Mouse (Mus musculus): ENCODE data around the gene Tex29. TPM values are rescaled to one million over a fixed set of nuclear protein-coding genes. Genes with fewer than 3 reads are reported as not detected.

The Tex29 gene
- polyA plus RNA-seq, 1 experiment = not detected

DNA sequence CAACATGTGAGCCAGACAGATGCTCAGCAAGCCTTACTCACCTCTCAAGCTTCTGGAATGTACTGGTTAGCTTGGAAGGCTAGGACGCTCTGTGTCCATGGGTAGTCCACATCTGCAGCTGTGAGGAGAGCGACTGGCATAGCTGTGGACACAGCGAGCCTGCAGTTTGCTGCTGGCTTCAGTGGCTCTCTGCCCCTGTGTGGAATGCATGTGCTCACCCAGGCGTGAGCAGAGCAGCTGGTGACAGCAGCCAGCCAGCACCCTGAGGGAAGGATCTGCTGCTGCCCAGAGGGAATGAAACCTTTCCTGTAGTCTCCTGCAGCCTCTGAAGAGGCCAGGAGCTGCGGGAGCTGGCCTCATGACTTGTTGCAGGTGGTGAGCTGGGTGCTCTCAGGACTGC lies 19.7 kb upstream of the Tex29 start:
- Histone ChIP-seq H3K27ac (replicated peaks; ENCODE audit: low read depth, low read length) (no peak overlapping the region), H3K4me3 (ENCODE audit: insufficient read depth, low read depth, low read length) (no peak overlapping the region), H3K4me1 (ENCODE audit: control insufficient read depth, insufficient read depth, insufficient read length, low read length) (no peaks in the 10 kb centered on the region; the same call in 1 of the 2 replicates)

DNA sequence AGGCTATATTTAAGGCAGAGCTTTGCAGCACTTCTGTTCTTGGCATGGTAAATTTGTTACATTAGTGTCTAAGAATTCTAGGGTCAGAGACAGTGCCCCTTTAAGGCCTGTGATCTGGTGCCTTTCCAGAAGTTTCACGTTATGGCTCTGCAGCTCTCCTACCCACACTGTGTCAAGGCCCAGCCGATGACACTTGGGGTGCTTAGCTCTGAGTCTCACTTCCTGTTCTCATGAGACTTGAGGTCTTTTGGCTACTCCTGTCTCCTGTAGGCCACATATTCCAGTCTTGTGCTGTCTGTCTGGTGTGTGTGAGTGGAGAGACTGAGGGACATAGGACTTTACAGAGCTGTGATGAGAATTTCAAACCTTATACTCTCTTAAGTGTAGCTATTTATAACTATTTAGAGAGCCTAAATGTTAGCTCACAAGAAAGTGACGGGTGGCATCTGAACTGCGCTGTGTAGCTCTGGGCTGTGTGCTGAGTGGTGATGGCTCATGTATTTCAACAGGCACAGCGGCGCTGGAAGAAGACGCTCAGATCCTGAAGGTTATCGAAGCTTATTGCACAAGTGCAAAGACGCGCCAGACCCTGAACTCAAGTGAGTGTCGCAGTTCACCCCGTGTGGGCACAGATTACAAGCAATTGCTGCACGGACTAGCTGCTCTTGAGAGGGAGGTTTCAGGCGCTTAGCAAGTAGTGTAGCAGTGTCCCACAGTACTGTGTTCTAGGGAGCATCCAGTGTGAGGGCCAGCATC lies 18.6 kb upstream of the Tex29 start:
- Histone ChIP-seq H3K4me1 (ENCODE audit: control insufficient read depth, insufficient read depth, insufficient read length, low read length) (no peaks in the 10 kb centered on the region; the same call in 1 of the 2 replicates), H3K27ac (replicated peaks; ENCODE audit: low read depth, low read length) (no peak overlapping the region), H3K4me3 (ENCODE audit: insufficient read depth, low read depth, low read length) (no peak overlapping the region)

DNA sequence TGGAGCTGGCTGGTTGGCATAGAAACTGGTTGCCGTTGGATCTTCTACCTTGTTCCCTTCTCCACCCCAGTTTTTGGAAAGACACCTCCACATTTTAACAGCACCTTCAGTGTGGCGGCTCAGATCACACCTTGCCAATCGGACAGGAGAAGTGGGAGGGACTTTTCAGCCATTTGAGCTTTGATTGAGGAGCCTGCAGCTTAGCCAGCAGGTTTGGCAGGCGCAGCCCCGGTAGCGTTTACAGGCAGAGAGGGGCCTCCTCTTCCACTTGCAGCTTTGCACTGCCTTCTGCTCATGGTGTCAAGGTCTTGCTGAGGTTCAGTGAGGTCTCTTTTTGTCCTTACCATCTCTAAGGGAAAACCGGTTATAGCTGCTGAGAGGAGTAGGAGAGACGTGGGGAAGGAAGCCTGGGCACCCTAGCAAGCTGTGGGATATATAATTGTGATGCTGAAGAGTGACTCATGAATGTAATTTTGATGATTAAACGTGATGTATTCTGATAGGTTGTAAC lies 17.7 kb upstream of the Tex29 start:
- Histone ChIP-seq H3K27ac (replicated peaks; ENCODE audit: low read depth, low read length) (no peak overlapping the region), H3K4me1 (ENCODE audit: control insufficient read depth, insufficient read depth, insufficient read length, low read length) (no peaks in the 10 kb centered on the region; the same call in 1 of the 2 replicates), H3K4me3 (ENCODE audit: insufficient read depth, low read depth, low read length) (no peak overlapping the region)

DNA sequence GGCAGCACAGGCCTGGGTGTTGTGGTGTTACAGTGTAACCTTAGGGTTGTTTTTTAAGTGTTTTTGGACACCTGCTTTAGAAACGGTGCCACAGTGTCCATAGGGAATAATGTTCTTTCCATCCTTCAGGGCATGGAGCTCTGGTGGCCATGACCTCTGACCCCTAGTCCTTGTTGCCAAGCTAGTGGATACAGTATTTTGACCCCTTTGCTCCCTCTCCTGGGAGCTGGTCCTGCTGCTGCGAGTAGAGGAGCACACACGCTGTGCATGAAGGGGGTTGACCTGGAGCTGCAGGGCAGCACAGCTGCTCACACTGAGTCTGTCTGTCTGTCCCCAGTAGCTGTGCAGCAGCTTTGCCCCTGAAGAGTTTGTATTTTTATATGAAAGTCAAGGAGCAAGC lies 14.5 kb upstream of the Tex29 start:
- Histone ChIP-seq H3K4me1 (ENCODE audit: control insufficient read depth, insufficient read depth, insufficient read length, low read length) (no peaks in the 10 kb centered on the region; the same call in 1 of the 2 replicates), H3K27ac (replicated peaks; ENCODE audit: low read depth, low read length) (no peak overlapping the region), H3K4me3 (ENCODE audit: insufficient read depth, low read depth, low read length) (no peak overlapping the region)

DNA sequence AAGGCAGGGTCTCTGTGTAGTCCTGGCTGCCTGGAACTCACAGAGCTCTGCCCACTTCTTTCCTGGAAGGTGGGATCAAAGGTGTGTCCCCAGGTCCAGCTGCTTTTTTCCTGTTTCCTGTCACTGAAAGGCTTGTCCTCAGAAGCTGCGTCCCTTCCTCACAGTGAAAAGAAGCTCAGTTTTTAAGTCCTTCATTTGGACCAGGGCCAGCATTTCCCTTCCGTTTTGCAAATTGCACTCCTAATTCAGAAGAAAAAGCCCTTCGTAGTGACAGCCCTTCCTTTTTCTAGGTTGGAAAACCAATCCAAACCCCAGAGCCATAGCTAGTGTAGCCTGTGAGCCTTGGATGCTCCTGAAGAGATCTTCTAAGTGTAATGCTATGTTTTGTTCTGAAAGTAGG lies 13.0 kb upstream of the Tex29 start:
- Histone ChIP-seq H3K4me1 (ENCODE audit: control insufficient read depth, insufficient read depth, insufficient read length, low read length) (no peaks in the 10 kb centered on the region; the same call in 1 of the 2 replicates), H3K4me3 (ENCODE audit: insufficient read depth, low read depth, low read length) (no peak overlapping the region), H3K27ac (replicated peaks; ENCODE audit: low read depth, low read length) (no peak overlapping the region)

DNA sequence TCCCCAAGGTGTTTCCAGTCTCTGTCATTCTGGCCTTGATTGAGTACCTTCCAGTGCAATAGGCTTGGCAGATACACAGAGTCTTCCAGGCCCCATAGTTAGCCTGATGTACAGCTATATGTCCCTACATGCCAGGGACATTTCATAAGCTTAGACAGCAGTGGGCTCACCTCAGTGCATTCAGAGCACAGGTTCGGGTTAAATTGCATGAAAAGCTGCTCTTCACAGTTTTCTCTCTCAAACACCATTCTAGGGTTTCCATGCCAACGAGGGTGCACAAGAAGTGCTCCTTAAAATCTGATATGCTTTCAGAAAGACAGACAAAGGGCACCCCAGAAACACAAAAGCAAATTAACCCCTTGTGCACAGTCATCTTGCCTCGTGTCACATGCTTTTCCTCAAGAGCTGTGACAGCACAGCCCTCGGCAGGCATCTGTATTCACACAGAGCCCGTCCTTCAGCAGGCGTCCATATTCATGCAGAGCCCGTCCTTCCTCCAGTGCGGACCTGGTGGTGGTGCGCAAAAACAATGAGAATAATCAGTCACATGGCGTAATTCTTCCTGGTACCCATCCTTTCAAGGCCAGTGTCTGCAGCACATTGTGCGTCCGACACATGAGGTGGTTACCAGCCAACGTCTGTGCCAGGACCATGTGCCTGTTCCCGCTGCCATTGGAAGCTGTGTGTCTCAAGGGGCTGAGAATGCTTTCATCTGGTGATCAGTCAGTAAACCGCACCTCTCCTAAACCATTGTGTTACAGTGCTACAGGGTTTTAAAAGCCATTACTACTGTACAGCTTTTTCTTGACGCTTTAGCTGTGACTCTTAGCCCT lies 9.8 kb upstream of the Tex29 start:
- Histone ChIP-seq H3K4me1 (ENCODE audit: control insufficient read depth, insufficient read depth, insufficient read length, low read length) (no peaks in the 10 kb centered on the region), H3K27ac (replicated peaks; ENCODE audit: low read depth, low read length) (no peak overlapping the region), H3K4me3 (ENCODE audit: insufficient read depth, low read depth, low read length) (no peak overlapping the region)

DNA sequence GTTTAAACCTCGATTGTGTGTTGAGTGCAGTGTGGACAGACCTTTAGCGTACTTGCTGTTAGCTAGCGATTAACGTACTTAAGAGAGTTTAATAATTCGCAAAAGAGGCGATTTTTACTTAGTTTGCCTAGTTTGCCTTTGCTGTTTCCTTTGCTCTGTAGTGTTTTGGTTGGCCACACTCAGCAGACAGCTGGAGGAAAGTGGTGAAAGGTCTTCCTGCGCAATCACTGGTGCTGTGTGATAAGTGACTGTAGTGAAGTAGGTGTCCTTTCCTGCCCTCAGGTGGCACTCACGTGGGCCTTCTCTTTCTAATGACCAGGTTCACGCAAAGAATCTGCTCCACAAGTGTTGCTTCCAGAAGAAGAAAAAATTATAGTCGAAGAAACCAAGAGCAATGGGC lies 9.1 kb upstream of the Tex29 start:
- H3K4me3 ChIP-seq (ENCODE audit: insufficient read depth, low read depth, low read length) = no peak overlapping the region
- H3K27ac ChIP-seq (replicated peaks; ENCODE audit: low read depth, low read length) = no peak overlapping the region
- H3K4me1 ChIP-seq (ENCODE audit: control insufficient read depth, insufficient read depth, insufficient read length, low read length) = no peaks in the 10 kb centered on the region

DNA sequence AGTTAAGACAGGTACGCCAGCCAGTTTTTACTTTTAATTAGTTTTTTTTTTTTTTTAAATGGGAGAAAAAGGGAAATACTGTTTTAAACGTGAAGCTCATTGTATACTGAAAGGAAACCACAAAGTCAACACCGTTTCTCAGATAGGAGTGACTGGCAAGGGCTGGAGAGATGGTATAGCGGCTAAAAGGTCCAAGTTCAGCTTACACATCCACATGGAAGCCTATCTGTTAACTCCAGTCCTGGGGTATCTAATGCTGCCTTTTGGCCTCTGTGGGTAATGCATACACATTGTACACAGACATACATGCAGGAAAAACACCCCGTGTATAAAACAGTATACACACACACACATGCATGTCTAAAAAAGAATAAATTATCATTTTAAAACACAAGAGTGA lies 8.3 kb upstream of the Tex29 start:
- Histone ChIP-seq H3K27ac (replicated peaks; ENCODE audit: low read depth, low read length) (no peak overlapping the region), H3K4me1 (ENCODE audit: control insufficient read depth, insufficient read depth, insufficient read length, low read length) (no peaks in the 10 kb centered on the region), H3K4me3 (ENCODE audit: insufficient read depth, low read depth, low read length) (no peak overlapping the region)

DNA sequence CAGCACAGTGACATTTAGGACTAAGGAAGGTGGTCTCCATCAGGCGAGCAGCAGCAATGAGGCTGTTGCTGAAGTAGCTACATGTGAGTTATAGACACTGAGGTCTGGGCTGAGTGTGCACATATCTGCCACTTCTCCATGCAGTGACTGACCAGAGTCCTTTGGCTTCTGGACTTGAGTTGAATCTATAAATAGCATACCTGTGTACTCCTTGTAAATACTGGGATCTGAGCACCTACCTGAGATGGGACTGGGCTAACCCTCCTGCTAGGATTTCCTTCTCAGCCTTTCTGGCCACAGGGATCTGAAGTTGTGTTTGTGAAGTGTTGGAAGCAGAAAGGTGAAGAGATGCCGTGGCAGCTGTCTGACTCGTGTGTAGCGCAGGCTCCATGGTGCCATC lies 7.1 kb upstream of the Tex29 start:
- H3K27ac ChIP-seq (replicated peaks; ENCODE audit: low read depth, low read length) = no peak overlapping the region
- H3K4me3 ChIP-seq (ENCODE audit: insufficient read depth, low read depth, low read length) = no peak overlapping the region
- no peaks in the 10 kb centered on the region for H3K4me1 ChIP-seq (ENCODE audit: control insufficient read depth, insufficient read depth, insufficient read length, low read length)

DNA sequence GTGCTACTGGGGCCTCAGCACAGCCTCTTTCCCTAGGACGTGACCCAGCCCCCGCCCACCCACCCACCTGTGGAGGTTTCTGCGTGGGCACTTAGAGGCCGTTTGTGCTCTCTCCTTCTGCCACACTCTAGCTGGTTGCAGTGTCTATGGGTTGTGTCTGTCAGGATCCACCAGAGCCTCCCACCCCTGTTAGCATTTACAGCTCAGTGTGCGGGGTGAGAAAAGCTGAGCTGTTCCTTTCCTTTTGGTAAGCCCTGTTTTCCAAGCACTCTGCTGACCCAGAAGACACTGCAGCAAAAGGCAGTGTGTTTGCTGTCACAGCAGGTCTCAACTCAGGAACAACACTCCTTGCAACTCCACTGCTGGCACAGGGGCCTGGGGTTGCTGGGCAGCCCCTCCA lies 6.1 kb upstream of the Tex29 start:
- H3K27ac ChIP-seq (replicated peaks; ENCODE audit: low read depth, low read length) = no peak overlapping the region
- H3K4me1 ChIP-seq (ENCODE audit: control insufficient read depth, insufficient read depth, insufficient read length, low read length) = no peaks in the 10 kb centered on the region
- H3K4me3 ChIP-seq (ENCODE audit: insufficient read depth, low read depth, low read length) = no peak overlapping the region

DNA sequence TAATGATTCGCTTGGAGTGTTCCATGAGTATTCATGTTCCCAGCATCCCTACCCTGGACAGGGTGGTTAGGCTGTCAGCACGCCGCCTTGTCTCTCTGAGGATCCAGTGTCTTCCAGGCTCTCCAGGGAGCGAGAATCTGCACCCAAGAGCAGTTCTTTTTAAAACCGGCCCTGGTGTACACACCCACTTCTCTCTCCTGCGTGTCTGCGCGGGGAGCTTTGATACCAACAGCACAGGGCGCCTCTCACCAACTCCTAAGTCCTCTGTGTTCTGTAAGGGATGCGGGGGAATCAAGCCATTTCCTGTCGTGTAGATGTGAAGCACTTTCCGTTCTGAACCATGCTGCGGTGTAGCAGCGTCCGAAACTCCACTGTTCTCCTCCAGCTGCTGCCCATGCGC lies 5.6 kb upstream of the Tex29 start:
- H3K4me3 ChIP-seq (ENCODE audit: insufficient read depth, low read depth, low read length) = no peak overlapping the region
- no peaks in the 10 kb centered on the region for H3K4me1 ChIP-seq (ENCODE audit: control insufficient read depth, insufficient read depth, insufficient read length, low read length)
- H3K27ac ChIP-seq (replicated peaks; ENCODE audit: low read depth, low read length) = no peak overlapping the region

DNA sequence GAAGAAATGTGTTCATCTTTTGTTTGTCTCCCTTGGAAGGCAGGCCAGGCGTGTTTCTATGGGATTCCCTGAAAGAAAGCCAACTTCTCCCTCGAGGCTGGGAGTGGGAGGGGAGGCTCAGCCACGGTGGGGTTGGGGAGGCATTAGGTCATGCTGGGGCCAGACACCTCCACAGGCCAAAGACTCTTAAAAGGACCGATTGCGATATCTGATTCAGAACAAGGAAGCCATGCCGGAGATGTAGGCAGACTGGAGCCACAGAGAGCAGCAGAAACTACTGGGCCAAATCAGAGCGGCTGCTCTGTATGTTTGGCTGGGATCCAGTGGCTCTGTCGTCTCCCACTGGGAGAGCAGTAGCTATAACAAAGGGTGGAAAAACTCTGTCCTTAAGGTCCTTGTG lies 1.3 kb downstream of the Tex29 start:
- no peak overlapping the region for H3K27ac ChIP-seq (replicated peaks; ENCODE audit: low read depth, low read length)
- no peak overlapping the region for H3K4me3 ChIP-seq (ENCODE audit: insufficient read depth, low read depth, low read length)

DNA sequence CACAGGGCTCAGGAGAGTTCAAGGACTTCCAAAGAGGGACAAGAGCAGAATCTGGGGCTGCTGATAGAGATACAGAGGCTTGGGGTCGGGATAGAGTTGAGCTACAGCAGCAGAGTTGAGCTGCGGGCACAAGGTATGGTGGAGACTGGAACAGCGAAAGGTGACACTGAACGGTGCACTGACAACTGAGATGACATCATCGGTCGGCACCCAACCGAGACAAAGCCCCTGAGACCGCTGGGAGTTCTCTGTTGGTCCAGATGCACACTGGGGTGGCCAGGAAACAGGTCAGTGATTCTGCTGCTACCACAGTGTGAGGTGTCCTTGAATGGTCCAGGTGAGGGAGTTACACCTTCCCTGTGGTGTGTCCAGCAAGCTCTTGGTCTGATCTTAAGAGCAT lies 2.5 kb downstream of the Tex29 start:
- Histone ChIP-seq H3K4me1 (ENCODE audit: control insufficient read depth, insufficient read depth, insufficient read length, low read length) (no peaks in the 10 kb centered on the region), H3K27ac (replicated peaks; ENCODE audit: low read depth, low read length) (no peak overlapping the region), H3K4me3 (ENCODE audit: insufficient read depth, low read depth, low read length) (no peak overlapping the region)

More for the DNA sequence above, 1.3 kb downstream of the Tex29 start:
- no peaks in the 10 kb centered on the region for H3K4me1 ChIP-seq (ENCODE audit: control insufficient read depth, insufficient read depth, insufficient read length, low read length)

DNA sequence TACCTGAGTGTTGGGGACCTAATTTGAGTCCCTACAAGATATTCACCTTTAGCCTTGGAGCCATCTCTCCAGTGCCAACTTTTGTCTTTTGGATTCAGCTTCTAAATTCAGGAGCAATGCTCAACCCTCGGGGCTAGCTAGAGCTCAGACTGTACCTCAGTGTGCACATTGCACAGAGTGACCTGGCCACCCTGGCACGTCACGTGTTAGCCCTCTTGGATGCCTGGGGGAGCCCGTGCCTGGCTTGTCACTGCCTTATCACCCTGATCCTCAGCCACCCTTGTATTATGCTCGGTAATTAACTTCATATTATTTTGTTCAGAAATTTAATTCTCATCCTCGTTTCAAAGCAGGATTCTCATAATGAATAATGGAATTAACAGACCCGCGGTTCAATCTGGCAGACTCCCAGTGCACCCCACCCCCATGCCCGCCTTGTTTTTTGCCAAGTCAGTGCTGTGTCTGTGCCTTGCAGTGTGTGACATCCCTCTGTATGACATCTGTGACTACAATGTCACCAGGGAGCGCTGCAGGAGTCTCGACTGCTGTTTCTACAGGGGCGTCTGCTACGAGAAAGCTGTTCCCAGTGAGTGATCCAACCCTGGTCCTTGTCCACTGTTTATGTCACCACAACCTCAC lies 3.5 kb downstream of the Tex29 start:
- no peaks in the 10 kb centered on the region for H3K4me1 ChIP-seq (ENCODE audit: control insufficient read depth, insufficient read depth, insufficient read length, low read length)
- H3K27ac ChIP-seq (replicated peaks; ENCODE audit: low read depth, low read length) = no peak overlapping the region
- H3K4me3 ChIP-seq (ENCODE audit: insufficient read depth, low read depth, low read length) = no peak overlapping the region

DNA sequence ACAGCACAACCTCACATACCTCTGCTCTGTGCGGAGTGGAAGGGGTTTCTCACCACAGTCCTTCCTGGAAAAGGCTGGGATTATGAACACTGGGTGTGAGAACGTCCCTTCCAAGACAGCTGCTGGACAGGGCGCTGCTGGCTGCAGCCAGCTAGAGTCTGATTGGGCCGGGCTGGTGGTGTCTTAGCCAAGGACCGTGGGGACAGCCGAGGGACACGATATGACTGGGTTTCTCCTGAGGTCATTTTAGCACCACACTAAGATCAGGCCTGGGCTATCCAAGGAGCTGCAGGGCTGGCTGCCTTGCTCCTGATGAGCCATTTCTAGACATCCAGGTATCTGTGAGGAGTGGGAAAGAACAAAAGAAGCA lies 4.0 kb downstream of the Tex29 start:
- Histone ChIP-seq H3K4me3 (ENCODE audit: insufficient read depth, low read depth, low read length) (no peak overlapping the region), H3K27ac (replicated peaks; ENCODE audit: low read depth, low read length) (no peak overlapping the region), H3K4me1 (ENCODE audit: control insufficient read depth, insufficient read depth, insufficient read length, low read length) (no peaks in the 10 kb centered on the region)
